Mouse (Mus musculus) megakaryocyte, embryonic 14.5 days (primary cell): ENCODE measurements around the gene Gm9803.

Experiments used
- FLI1 ChIP-seq: IDR thresholded peaks from 2 replicates; pipeline ENCODE4 v1.6.1; 2012; ENCODE audit warnings: low read length, inconsistent platforms, mixed read lengths
- GATA1 ChIP-seq: IDR thresholded peaks from 3 replicates; pipeline ENCODE4 v1.6.1; 2012; ENCODE audit warnings: mixed read lengths, low read length, inconsistent platforms, borderline replicate concordance

- TF ChIP-seq GATA1 (no peak), FLI1 (no peak)
Observed at GRCm38 (mm10) chr10:43538831-43539230, 14.9 kb downstream of the Gm9803 start.
